Mouse (Mus musculus): ENCODE data around the gene Lef1.

Gene Lef1

DNA sequence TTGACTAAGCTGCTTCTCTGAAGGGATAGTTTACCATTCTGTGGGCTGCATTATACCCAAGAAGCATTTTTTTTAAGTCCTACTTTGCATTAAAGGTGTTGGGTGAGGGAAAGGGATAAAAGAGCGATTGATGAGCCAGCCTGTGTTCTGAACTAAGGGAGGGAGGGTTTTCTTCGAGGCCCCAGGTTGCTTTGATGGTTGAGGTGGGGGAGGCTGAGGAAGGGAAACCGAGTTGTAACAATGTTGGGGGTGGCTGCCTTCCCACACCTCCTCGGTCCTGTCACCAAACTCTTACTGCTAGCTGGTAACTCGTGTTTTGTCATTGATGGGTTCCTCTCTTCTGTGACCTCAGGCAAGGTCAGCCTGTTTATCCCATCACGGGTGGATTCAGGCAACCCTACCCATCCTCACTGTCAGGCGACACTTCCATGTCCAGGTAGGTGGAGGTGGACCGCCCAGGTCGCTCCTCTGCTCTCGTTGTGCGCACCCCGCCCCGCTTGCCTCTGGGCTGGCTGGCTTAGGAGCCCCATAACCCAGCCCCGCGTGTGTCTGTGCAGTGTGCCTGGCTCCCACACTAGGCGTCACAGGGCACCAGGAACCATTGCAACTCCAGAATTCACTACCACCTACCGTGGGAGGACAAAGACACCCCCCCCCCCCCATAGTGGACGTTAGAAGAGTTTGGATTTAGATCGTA, 80.5 kb downstream of the Lef1 start:
- no peak for DNase-seq (ENCODE audit: low spot score in 2 of 2)

- no peak for DNase-seq (ENCODE audit: low spot score in 2 of 2)
Observed at GRCm38 (mm10) chr3:131191454-131191853, 81.2 kb downstream of the Lef1 start.

DNA sequence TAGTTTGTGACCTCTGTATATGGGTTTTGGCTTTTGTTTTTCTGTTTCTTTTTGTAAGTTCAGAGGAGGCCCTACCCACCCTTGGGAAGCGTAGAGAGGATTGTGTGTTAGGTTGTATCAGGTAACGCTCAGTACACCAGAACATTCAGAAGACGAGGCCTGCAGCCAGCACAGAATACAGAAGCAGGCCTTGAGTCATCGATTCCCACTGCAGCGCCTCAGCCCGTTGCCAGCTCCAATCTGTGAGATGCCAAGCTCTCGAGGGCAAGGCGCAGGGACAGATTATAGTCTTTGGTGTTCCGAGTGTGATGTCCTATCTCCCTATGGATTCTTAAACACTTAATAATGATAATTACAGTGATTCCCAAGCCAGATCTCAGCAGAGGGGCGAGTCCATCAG, 85.8 kb downstream of the Lef1 start:
- no peak for DNase-seq (ENCODE audit: low spot score in 2 of 2)

DNA sequence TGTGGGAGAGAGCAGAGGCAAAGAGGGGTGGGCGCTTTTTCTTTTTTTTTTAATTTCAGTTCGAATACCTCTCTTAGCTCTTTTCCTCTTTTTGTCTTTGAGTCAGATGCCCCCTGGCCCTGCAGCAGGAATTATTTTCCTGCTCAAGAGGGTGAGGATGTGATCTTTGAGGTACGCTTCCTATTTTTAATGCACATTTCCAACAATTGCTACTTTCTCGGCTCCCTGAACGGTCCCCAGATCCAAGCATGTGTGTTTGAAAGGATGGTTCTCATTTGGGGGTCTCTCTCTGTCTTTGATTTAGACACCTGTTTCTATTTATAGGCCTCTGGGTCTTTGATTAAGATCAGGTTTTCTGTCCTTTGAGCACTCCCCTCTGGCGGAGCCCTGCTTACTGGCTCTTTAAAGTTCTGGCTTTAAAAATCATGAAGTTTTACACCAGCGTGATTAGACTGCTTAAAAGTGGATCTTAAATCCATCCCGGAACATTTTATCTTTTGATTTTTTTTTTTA, 86.3 kb downstream of the Lef1 start:
- no peak for DNase-seq (ENCODE audit: low spot score in 2 of 2)

DNA sequence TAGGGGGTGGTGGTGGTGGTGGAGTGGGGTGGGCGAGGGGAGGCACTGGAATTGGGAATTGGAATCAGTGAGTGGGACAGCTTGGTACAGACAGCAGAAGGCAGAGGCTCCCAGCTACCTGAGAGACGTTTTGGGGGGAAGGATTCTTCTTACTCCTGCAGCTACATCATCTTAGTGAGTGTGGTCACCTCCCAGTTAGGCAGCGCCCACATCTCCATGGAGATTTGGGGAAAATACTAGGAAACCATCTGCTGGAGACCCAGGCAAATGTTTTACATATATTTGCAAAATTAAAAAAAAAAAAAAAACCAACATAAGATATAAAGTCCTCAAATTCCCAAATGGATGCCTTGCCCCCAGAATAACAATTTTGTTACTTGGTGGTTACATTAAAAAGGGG, 88.7 kb downstream of the Lef1 start:
- DNase-seq (ENCODE audit: low spot score in 2 of 2): no peak

DNA sequence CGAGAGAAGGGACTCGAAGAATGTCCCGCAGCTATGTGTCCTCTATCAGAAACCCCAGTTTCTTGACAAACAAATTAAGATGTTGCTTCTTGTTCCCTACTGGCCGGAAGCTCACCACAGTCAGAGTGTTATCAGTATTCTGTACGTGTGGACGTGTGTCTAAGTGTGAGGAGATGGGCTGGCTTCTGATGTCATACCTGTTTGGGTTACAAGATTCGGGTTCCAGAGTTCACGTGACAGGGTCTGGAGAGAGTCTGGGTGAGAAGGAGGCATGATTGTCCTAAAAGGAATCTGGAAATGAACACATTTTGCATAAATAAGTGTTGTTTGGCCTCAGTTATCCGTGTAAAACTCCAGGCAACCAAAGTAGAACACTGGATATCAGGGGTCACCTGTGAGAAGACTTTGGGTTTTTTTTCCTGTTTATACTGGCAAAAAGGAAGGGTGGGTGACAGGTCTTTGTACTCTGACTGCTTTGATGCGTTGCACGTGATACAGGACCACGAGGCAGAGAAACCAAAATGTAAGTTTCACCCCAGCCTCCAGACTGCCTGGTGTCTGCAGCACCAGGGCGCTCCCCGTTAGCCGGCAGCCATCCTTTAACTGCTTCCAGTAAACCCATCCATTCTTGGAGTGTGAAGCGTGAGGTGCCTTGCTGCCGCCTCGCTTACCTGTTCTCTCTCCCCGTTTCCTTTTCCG, 89.5 kb downstream of the Lef1 start:
- no peak for DNase-seq (ENCODE audit: low spot score in 2 of 2)

DNA sequence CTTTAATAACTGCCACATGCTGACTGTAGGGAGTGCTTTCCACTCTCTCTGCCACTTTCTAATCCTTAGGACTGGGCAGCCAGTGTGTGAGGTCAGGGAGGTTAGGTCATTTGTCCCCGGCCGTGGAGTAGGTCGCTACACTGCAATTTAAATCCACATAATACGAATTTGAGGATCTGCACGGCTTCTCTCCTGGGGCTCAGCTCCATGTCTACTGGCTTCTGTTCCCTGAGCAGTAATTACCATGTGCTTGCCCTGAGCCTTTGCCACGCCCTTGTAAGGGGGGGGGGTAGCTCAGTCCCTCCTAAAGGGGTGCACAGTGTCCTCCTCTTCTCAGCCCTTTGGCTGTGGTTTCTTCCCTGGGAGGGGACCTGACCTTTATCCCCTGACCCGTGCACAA, 92.0 kb downstream of the Lef1 start:
- DNase-seq (ENCODE audit: low spot score in 2 of 2): no peak

DNA sequence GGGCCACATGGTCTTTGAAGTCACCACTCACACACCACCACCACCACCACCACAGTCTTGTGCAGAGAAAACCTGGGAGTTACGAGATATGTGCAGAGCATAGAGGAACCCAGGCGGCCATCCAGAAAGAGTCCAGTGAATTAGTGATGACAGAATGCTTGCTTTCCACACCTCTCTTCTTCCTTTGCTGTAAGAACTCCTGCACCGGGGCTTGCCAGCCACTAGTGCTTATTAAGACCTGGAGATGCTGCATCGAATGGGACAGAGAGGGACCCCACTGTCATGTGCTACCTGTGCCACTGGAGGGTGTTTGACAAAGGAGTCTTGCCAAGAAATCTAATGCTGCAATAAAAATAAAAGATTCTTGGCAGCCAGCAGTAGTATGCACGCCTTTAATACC, 97.6 kb downstream of the Lef1 start:
- DNase-seq (ENCODE audit: low spot score in 2 of 2): no peak

DNA sequence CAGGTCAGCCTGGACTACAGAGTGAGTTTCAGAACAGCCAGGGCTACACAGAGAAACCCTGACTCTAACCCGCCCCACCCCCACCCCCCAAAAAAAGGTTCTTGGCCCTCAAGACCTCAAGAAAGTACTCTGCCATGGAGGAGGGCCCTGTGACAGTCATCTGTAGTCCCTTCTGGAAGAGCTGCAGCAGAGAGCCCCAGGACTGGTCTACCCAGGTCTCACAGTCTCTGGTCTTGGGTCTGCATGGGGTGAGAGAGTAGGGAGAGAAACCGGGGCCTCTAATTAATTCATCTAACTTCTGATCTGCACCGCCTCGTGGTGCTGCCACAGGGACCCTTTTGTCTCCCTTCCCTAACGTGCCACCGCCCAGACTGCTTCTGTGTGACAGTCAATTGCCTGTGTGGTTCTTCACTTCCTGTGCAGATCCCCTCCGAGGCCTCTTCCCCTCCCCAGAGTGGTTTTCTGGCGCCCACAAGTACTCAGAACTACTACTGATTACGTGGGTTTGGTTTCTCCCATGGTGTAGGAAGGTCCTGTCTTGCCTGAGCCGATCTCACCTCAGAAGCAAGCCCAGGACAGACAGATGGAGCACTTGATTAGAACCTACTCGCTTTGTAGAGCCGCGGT, 98.1 kb downstream of the Lef1 start:
- DNase-seq (ENCODE audit: low spot score in 2 of 2): peak; percentile 18

DNA sequence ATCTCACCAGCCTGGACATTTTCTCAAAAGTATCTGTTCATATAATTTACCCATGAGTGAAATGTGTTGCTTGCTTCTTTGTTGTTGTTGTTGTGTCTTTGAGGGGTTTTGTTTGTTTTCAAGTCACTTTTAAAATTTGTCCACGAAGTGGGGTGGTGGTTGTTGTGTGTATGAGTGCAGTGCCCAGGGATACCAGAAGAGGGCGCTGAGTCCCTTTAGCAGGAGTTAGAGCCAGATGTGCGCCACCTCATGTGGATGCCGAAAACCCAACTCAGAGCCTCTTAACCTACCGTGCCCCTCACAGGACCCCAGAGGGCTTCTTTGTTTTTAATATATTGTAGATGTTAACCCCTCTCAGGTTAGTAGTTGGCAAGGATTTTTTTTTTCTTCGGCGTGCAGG, 101.9 kb downstream of the Lef1 start:
- DNase-seq (ENCODE audit: low spot score in 2 of 2): no peak

- no peak for DNase-seq (ENCODE audit: low spot score in 2 of 2)
Observed at GRCm38 (mm10) chr3:131214060-131214658, 103.9 kb downstream of the Lef1 start.

DNA sequence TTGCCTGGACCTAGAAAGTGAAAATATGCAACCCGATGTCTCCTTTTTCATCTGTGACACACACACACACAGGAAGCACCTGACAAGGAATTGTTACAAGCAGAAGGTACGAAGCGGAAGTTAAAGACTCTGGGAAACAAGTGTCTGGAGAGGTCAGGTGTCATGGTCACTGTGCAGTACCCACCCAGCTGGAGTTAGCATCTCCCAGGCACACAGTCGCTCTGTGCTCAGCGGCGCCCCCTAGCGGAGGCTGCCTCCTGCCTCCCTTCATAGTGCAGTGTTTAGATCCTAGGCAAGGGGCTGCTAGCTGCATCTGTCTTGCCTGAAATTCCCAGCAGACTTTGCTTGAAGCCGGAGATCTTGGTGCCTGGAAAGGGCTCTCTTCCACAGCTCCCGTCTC, 104.6 kb downstream of the Lef1 start:
- peak; percentile 19 to 53 for DNase-seq (ENCODE audit: low spot score in 2 of 2)

GRCm38 (mm10) chr3:131218636-131219390, 108.5 kb downstream of the Lef1 start:
- no peak for DNase-seq (ENCODE audit: low spot score in 2 of 2)

DNA sequence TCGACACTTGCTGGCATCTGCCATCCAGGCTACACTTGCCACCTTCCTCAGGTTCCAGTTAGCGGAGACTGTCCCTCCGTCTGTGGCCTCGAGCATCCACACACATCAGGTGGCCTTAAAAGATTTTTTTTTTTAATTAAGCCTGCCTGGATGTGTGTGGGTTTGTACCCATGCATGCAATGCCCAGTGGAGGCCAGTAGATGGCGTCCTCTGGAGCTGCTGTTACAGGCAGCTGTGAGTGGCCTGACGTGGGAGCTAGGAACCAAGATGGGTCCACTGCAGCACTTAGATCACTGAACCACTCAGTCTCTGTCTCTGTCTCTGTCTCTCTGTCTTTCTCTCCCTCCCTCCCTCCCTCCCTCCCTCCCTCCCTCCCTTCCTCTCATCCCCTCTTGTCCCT, 117.8 kb downstream of the Lef1 start:
- no peak for DNase-seq (ENCODE audit: low spot score in 2 of 2)

DNA sequence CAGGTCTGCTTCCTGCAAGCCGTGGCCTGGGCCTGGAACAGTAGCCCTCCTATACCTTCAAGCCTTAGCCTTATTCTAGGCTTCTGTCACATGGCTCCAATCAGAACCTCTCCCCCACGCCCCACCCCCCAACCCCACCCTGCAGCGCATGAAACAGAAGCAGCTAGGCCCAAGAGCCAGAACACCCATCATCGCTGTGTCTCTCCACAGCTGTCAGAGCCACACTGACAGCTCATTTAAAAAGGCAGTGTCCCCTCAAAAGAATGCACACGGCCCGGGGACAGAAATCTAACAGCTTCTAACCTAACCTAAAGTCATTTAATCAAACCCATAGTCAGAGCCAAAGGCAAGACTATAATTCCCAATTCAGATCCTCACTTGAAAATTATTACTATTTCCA, 126.8 kb downstream of the Lef1 start:
- no peak for DNase-seq (ENCODE audit: low spot score in 2 of 2)

DNA sequence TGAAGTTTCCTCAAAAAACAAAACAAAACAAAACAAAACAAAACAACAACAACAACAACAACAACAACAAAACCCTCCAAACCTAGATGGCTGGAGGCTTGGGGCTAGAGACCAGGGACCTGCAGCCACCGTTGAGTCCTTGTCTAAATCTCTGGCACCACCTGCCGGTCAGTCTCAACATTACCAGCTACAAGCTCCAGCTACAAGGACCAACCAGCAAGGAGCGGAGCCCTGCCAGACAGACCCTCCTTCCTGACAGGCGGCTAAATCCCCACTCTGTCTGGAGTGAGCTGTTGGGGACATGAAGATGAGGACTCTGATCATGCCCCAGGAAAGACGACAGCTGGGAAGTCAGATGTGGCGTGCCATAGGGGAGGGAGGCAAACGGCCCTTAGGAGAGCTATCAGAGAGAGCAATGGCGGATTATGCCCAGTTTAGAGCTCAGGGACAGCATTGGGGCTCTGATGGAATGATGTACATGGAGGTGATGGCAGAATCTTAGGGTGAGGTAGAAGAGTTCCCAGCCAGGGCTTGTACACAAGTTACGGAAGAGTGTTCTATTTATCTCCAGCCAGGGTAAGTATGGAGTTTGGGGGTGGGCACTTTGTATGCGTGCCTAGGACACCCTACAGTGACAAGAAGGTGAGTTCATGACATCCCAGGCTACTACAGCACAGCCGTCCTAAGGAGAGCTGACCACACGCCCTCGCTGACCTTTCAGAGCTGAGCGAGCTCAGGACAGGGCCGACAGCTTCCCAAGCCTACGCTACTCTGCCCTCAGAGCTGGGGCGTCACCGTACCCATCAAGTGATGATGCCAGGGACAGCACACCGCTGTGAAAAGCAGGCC, 127.7 kb downstream of the Lef1 start:
- DNase-seq (ENCODE audit: low spot score in 2 of 2): peak; percentile 48 to 65

DNA sequence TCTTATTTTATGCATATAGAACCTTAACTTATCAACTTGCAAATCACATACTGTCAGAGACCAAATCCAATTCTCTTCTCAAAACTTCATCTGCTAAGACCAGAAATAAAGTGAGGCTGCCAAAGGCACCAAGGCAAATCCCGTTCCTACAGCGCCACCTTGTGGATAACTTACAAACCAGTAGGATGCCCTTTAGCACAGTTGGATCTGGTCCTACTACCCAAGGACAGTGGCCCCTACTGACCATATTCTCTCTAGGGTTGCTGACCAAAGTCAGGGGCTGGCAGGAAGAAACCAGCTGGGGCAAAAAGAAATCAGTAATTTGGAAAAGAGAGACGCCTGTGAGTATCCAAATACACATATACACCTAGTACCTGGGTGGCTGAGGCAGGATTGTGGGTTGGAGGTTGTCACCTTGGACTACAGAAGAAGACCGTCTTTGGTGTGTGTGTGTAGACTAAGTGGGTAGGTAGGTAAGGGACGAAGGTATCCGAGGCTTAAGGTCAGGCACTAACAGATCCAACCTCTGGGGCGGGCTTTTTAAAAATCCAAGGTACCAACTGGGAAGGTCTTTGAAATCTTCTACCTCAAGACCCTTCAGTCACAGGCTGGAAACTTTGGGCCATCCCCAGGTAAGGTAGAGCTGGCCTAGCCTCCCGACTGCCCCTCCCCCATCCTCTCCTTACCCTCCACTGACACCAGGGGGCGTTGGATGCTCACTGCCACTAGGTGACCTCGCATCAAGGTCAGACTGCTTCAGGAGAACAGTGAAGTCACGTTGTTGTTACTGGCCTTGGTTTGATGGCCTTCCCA, 135.7 kb downstream of the Lef1 start:
- peak in 1 of 2 experiments; percentile 27 for DNase-seq (ENCODE audit: low spot score in 2 of 2)

- DNase-seq (ENCODE audit: low spot score in 2 of 2): no peak
Observed at GRCm38 (mm10) chr3:131246579-131247046, 136.3 kb downstream of the Lef1 start.

DNA sequence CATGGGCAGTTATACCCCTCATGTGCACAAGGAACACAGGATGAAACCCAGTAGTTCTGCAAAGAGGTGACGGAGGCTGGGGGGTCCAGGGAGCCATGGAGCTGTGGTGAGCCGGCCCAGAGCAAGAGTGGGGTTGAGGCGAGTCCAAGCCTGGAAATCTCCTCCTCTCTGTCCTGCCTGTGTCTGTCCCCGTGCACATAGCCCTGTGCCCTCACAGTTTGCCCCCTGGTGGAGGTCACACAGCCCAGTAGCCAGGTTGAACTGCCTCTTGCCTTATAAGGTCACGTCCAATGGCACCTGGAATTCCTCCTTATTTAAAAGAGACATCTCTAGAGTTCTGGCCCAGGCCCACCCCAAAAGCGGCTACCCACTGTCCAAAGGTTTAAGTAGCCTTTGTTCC, 137.2 kb downstream of the Lef1 start:
- DNase-seq (ENCODE audit: low spot score in 2 of 2): no peak

DNA sequence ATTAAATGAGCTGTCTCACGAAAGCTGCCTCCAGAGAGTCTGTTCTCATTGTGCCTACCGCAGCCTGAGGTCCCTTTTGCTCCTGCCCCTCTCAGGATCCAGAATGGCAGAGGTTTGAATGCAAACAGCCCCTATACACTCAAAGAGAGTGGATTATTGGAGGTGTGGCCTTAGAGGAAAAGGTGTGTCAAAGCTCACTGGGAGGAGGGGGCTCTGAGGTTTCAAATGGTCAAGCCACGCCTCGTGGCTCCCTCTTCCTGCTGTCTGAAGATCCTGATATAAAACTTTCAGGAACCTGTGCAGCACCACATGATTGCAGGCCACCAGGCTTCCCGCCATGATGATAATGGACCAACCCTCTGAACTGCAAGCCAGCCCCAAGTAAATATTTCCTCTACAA, 137.6 kb downstream of the Lef1 start:
- no peak for DNase-seq (ENCODE audit: low spot score in 2 of 2)

All from spleen, postnatal 14 days (tissue).